Mouse (Mus musculus): ENCODE measurements around the gene Nfatc3. TPM values are rescaled to one million over a fixed set of nuclear protein-coding genes. Genes with fewer than 3 reads are reported as not detected.

Gene Nfatc3
- polyA plus RNA-seq, 1 experiment from 2014 or later = 6.6 TPM

DNA sequence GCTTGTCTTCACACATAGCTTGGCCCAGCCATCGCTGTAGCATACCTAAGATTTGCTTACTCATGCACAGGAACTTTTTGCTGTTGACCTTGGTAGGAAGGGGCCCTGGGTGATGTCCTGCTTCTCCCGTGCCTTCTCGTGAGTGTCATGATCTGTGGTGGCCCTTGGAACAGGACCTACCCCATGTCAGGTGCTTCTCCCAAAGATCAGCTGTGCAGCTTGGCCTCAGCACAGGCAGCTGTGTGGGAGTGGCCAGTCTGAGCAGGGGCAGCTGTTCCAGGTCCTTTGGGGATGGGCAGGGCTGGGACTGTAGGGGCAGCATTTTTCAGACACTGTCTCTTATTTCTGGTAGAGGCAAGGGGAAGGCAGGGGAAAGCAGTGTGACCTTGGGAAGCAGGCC is 14.5 kb upstream of the Nfatc3 start:
- 88% methylated on average over 3 of the region's 3 CpGs for WGBS
- H3K9me3 ChIP-seq = no peaks in the 10 kb centered on the region
- no peak overlapping the region for H3K4me2 ChIP-seq
- no peak for ATAC-seq (ENCODE audit: low FRiP score)
- H3K4me3 ChIP-seq (replicated peaks) = no peak overlapping the region
- H3K27ac ChIP-seq = no peak overlapping the region
- no peak overlapping the region for H3K9ac ChIP-seq
- H3K4me1 ChIP-seq = no peaks in the 10 kb centered on the region
- H3K36me3 ChIP-seq (replicated peaks) = 0 out of 2 replicates have a peak, but pooled peaks cover 15% of the 10 kb centered on the region
- H3K27me3 ChIP-seq = no peaks in the 10 kb centered on the region

DNA sequence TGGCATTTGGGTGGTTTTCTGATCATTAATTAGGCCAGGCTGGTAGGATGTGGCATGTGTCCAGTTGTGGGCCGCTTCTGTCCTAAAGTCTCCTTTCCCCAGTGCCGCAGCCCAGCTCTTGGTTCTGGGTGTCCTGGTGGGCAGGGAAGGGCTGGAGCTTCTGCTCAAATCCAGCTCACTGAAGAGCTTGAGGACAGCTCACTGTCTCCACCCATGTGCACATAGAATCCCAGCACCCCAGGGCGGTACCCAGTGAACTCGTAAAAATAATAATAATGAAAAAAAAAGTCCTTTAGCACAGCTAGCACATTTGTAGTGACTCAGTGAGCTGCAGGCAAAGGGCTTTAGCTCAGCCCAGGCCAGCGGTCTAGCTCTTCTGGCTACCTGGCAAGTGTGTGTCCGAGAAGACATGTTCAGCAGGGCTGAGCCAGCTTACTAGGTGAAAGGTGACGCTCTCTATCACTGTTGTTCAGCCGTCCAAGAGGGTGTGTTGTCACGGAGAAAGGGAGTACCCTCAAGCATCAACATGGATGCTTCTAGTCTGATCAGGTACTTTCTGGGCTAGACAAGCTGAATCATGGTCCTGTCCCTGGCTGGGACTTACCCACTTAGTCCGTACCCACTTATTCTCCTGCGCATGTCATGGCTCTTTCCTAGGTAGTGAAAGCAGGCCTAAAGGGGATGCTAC is 11.6 kb upstream of the Nfatc3 start:
- Histone ChIP-seq H3K9me3 (no peaks in the 10 kb centered on the region), H3K4me1 (no peaks in the 10 kb centered on the region), H3K27ac (no peak overlapping the region), H3K27me3 (no peaks in the 10 kb centered on the region), H3K9ac (no peak overlapping the region), H3K4me2 (no peak overlapping the region), H3K4me3 (replicated peaks) (no peak overlapping the region), H3K36me3 (replicated peaks) (peaks cover 30% of the 10 kb centered on the region; the same call in 1 of the 2 replicates)
- 92% methylated on average over 11 of the region's 11 CpGs for WGBS
- no peak for ATAC-seq (ENCODE audit: low FRiP score)

DNA sequence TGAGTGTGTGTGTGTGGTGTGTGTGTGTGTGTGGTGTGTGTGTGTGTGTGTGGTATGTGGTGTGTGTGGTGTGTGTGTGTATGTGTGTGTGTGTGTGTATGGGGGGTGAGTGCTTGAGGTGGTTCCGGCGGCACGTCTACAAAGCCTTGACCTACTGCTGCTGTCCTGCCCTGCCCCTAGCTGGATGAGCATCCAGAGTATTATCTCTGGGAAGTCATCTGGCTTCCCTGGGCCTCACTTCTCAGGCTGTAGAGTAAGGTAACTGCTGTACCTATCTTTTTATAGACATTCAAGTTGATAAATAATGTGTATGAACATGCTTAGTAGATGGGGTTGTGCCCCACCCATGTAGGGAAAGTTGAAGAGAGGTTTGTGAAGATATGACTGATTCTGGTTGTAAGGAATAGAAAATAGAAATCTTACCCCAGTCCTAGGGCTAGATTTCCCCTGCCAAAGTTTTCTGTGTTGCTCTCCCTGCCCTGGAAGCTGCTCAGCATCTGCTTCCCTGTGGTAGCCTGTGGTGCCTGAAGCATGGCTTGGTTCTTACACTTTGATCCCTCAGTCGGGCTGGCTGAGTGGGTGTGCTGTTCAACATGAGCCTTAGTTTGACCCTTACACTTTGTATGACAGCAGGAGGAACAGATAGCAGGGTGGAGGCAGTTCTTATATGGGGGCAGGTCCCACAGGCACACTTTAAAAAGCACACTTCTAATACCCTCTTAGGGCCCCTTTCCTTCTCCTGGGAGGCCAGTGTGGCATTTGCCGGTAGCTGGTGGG is 10.6 kb upstream of the Nfatc3 start:
- 92% methylated on average over 5 of the region's 5 CpGs for WGBS
- Histone ChIP-seq H3K9ac (no peak overlapping the region), H3K36me3 (replicated peaks) (peaks cover 39% of the 10 kb centered on the region), H3K27me3 (no peaks in the 10 kb centered on the region), H3K9me3 (no peaks in the 10 kb centered on the region), H3K4me3 (replicated peaks) (no peak overlapping the region), H3K4me1 (no peaks in the 10 kb centered on the region), H3K4me2 (no peak overlapping the region), H3K27ac (no peak overlapping the region)
- ATAC-seq (ENCODE audit: low FRiP score) = no peak

DNA sequence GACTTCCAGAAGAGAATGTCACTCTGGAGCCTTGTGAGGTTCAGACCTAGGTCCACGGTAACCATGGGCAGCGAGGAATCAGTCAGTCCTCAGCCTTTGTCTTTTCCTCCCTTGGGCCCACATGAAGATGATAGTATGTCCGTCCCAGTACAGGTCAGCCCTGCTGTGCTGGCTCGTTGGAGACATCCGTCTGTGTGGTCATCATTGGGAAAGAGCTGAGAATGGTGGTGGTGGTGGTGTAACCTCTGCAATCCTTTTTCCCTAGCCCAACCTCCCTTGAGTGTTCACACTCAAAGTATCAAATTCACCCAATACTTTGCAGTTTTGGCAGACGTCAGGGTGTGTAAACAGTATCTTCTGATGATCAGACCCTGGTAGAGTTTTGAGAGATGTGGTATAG is 8.8 kb upstream of the Nfatc3 start:
- H3K4me2 ChIP-seq = no peak overlapping the region

DNA sequence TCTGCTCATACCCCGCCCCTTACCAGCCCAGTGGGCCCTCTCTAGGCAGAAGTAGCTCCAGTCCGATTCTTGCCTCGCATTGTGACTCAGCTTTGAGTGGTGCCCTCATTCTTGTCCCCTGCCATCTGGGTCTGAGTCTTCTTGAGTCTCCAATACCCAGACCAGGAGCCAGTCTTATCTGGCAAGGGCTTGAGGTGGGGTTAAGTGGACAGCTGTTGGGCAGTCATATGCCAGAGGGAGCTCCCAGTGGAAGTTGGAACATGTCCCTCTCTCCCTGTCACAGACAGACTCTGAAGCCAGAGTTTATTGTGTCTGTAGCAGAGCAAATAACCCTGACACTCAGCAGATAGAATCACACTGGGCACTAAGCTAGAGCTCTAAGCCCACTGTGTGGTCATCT is 7.6 kb upstream of the Nfatc3 start:
- peaks cover 43% of the 10 kb centered on the region for H3K36me3 ChIP-seq (replicated peaks)
- WGBS = 92% methylated on average over 3 of the region's 3 CpGs
- no peak overlapping the region for H3K4me2 ChIP-seq
- no peak overlapping the region for H3K9ac ChIP-seq
- H3K4me1 ChIP-seq = no peaks in the 10 kb centered on the region
- no peak overlapping the region for H3K27ac ChIP-seq
- H3K27me3 ChIP-seq = no peaks in the 10 kb centered on the region
- H3K4me3 ChIP-seq (replicated peaks) = no peak overlapping the region
- no peak for ATAC-seq (ENCODE audit: low FRiP score)
- no peaks in the 10 kb centered on the region for H3K9me3 ChIP-seq

More for the DNA sequence above, 8.8 kb upstream of the Nfatc3 start:
- no peak for ATAC-seq (ENCODE audit: low FRiP score)
- H3K27ac ChIP-seq = no peak overlapping the region
- H3K4me3 ChIP-seq (replicated peaks) = no peak overlapping the region
- WGBS = 90% methylated on average over 6 of the region's 6 CpGs
- no peaks in the 10 kb centered on the region for H3K4me1 ChIP-seq
- H3K9ac ChIP-seq = no peak overlapping the region
- H3K27me3 ChIP-seq = no peaks in the 10 kb centered on the region
- H3K9me3 ChIP-seq = no peaks in the 10 kb centered on the region
- H3K36me3 ChIP-seq (replicated peaks) = peaks cover 47% of the 10 kb centered on the region

DNA sequence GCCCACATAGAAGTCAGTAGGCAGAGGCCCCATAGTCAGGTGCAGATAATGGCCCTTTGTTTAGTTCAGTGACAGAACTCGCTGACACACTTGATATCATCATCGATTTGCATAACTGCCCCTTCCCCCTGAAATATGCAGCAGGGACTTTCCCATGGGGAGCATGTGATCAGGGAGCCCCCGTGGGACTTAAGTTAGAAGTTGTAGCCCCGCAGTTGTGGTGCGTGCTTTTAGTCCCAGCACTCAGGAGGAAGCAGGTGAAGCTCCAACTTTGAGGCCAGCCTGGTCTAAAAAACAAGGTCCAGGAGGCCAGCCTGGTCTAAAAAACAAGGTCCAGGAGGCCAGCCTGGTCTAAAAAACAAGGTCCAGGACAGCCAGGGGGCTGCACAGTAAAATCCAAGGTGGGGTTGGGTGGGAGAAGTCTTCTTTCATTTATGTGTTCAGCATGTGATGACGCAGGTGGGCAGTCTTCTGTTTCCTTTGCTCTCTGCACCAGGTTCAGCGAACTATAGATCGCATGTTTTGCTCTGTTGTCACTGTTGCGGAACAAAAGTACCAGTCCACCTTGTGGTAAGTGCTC is 6.0 kb upstream of the Nfatc3 start:
- WGBS = 96% methylated on average over 9 of the region's 9 CpGs
- no peak overlapping the region for H3K4me2 ChIP-seq
- no peak overlapping the region for H3K4me3 ChIP-seq (replicated peaks)
- H3K4me1 ChIP-seq = no peaks in the 10 kb centered on the region
- H3K9ac ChIP-seq = no peak overlapping the region
- ATAC-seq (ENCODE audit: low FRiP score) = no peak
- no peaks in the 10 kb centered on the region for H3K9me3 ChIP-seq
- H3K27me3 ChIP-seq = no peaks in the 10 kb centered on the region
- no peak overlapping the region for H3K27ac ChIP-seq
- H3K36me3 ChIP-seq (replicated peaks) = peaks cover 39% of the 10 kb centered on the region

DNA sequence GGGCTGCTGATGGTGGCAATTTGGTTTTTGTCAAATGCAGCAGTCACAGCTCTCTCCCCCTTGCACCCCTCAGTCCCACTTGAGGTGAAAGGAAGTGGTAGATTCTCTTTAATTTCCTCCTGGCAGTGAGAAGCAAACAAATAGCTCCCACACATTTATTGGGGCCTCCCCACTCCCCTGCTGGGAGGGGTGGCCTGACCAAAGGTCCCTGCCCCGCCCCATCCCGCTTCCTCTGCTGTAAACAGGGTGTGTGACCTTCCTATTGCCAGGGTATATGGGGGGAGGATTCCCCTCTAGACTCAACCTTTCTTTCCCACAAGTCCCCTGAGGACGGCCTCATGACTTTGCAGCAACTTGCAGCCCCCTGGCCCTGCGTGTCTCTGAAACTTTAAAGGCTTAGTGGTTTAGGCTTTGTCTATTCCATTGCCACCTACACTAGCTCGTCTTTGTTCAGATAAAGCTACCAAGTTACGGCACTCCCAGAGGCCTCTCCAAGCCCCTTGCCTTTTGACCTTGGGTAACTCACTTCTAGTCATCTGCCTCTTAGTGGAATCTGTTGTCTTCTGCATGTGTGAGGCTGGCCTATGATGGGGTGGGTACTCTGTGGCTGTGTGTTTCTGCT is 4.3 kb upstream of the Nfatc3 start:
- H3K4me1 ChIP-seq = peaks cover 8% of the 10 kb centered on the region
- H3K9ac ChIP-seq = no peak overlapping the region
- H3K4me2 ChIP-seq = no peak overlapping the region
- H3K27me3 ChIP-seq = no peaks in the 10 kb centered on the region
- WGBS = 80% methylated on average over 6 of the region's 6 CpGs
- no peak overlapping the region for H3K27ac ChIP-seq
- no peak overlapping the region for H3K4me3 ChIP-seq (replicated peaks)
- no peak for ATAC-seq (ENCODE audit: low FRiP score)
- H3K9me3 ChIP-seq = no peaks in the 10 kb centered on the region
- H3K36me3 ChIP-seq (replicated peaks) = peaks cover 39% of the 10 kb centered on the region

DNA sequence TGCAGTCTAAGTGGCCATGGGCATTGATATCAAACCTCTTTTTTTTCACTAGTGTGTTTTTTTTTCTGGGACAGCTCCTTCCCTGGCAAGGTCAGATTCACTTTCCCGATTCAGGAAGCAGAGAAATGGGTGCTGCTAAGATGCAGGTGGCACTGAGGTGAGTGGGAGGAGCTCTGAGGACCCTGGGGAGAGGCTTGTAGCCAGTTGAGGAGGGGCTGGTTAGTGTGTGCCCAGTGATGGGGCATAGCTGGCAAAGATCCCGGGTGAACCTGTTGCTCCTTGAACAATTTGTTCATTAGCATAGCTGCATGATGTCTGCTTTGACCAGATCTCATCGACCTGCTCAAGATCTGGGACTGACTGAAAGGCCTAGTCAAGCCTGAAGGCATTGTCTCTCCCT is 3.6 kb upstream of the Nfatc3 start:
- H3K9me3 ChIP-seq = no peaks in the 10 kb centered on the region
- ATAC-seq (ENCODE audit: low FRiP score) = no peak

DNA sequence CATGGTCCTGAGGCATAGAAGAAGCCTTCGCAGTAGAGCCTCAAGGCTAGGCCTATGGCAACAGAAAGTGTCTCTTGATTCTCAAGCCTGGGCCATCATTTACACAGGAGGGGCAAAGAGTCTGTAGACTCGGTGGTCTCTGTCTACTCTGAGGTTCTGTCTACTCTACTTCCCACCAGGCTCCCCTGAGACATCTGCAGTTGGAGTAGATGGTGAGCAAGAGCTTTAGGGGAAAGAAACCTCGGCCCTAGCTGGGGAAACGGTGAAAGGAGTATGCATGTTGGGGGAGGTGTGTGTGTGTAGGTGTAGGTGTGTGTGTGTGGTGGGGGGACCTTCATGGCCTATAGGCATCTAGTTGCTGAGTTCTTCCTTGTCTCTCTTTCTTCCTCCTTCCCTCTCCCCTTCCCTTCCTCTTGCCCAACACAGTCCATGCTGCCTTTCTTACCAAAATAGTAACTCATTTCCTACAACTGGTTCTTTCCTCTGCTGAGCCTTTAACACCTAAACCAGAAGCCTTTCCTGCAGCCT is 2.1 kb upstream of the Nfatc3 start:
- Histone ChIP-seq H3K4me3 (replicated peaks) (no peak overlapping the region), H3K4me1 (peaks cover 19% of the 10 kb centered on the region), H3K9me3 (no peaks in the 10 kb centered on the region), H3K4me2 (no peak overlapping the region), H3K27me3 (no peaks in the 10 kb centered on the region), H3K9ac (no peak overlapping the region), H3K36me3 (replicated peaks) (peaks cover 29% of the 10 kb centered on the region), H3K27ac (no peak overlapping the region)
- 88% methylated on average over 4 of the region's 4 CpGs for WGBS
- no peak for ATAC-seq (ENCODE audit: low FRiP score)

More for the DNA sequence above, 3.6 kb upstream of the Nfatc3 start:
- peaks cover 8% of the 10 kb centered on the region for H3K4me1 ChIP-seq
- H3K9ac ChIP-seq = no peak overlapping the region
- H3K27ac ChIP-seq = no peak overlapping the region
- H3K36me3 ChIP-seq (replicated peaks) = peaks cover 39% of the 10 kb centered on the region
- H3K4me3 ChIP-seq (replicated peaks) = no peak overlapping the region
- WGBS = 59% methylated on average over 3 of the region's 3 CpGs
- H3K27me3 ChIP-seq = no peaks in the 10 kb centered on the region
- H3K4me2 ChIP-seq = no peak overlapping the region

DNA sequence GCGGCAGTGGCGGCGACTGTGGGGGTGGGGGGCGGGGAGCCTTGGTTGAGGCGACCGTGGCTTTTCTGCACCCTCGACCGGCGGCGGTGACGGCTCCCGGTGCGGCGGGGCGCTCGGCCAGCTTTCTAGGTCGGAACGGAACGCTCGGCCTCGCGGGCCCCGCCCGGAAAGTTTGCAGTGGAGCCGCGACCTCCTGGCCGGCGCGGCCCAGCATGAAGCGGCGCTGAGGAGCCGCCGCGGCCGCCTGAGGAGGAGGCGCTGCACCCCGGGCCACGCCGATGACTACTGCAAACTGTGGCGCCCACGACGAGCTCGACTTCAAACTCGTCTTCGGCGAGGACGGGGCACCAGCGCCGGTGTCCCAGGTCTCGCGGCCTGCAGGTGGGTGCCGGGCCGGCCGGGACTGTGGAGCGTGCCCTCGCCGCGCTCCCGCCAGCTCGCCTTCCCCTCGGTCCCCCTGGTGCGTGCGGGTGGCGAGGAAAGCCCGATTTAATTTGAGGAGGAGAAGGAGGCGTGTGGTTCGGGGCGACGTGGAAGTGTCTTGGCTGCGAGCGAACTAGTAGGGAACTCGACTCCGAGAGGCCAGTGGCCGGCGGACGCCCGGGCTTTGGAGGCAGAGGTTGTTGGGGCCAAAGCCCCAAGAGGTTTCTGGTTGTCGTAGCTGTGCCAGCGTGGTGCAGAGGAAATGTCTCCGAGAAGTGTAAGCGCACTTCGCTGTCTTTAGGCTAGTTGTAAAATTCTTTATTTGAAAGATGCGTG is 1.2 kb downstream of the Nfatc3 start:
- Histone ChIP-seq H3K9me3 (no peaks in the 10 kb centered on the region), H3K9ac (peak overlapping the region; percentile 85), H3K4me1 (peaks cover 30% of the 10 kb centered on the region), H3K4me2 (peak overlapping the region; percentile 68), H3K4me3 (replicated peaks) (peak overlapping the region; percentile 74), H3K36me3 (replicated peaks) (no peaks in the 10 kb centered on the region), H3K27me3 (no peaks in the 10 kb centered on the region), H3K27ac (peak overlapping the region; percentile 92)
- WGBS = under 1% methylated on average over 80 of the region's 83 CpGs
- ATAC-seq (ENCODE audit: low FRiP score) = peak; percentile 85

DNA sequence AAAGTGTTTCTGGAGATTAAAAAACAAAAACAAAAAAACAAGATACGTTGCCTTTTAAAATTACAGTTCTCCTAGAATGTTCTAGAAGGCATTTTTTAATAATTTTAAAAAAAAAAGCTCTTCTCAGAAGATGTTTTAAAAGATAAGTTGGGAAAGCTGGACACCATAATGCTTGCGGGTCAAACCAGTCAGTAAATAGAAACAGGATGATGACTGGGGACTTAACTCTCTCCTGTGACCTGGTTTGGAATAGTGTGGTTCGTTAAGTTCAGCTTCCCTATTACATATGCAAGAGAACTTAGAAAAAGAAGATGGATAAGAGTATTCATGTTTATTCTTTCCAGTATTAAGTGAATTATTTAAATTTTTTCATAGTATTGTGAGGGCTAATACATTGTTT is 1.9 kb downstream of the Nfatc3 start:
- no peaks in the 10 kb centered on the region for H3K9me3 ChIP-seq
- H3K9ac ChIP-seq = no peak overlapping the region
- ATAC-seq (ENCODE audit: low FRiP score) = no peak
- H3K4me2 ChIP-seq = peak overlapping the region; percentile 68
- no peaks in the 10 kb centered on the region for H3K27me3 ChIP-seq
- no peaks in the 10 kb centered on the region for H3K36me3 ChIP-seq (replicated peaks)
- peaks cover 30% of the 10 kb centered on the region for H3K4me1 ChIP-seq
- 3% methylated on average over 3 of the region's 3 CpGs for WGBS
- H3K27ac ChIP-seq = no peak overlapping the region
- peak overlapping the region; percentile 74 for H3K4me3 ChIP-seq (replicated peaks)
